Mouse (Mus musculus): ENCODE data around the gene Tppp3. TPM values are rescaled to one million over a fixed set of nuclear protein-coding genes. Genes with fewer than 3 reads are reported as not detected.
A peak's percentile ranks its signal among the peaks of the same experiment; 100 is the strongest.

The Tppp3 gene
- polyA plus RNA-seq (2014; fragmentation: Nextera tagmentation; extraction: Ambion mirVana): 41.1 and 42.3 TPM in 2 replicates

- H3K36me3 ChIP-seq (ENCODE audit: insufficient read depth): peaks cover 24% of the 10 kb centered on the region
- peak; percentile 96 for ATAC-seq (ENCODE audit: insufficient read depth)
- 0 out of 2 replicates have a peak within 1 kb of the TSS, but pooled peaks have one; percentile 0 for H3K27ac ChIP-seq (ENCODE audit: low read depth)
- TF ChIP-seq CTCF (IDR thresholded peaks at IDR 0.05; ENCODE audit: low read depth): peak; percentile 79
- WGBS: 9% methylated on average over 25 of the region's 25 CpGs
- DNase-seq: peak; percentile 98
- peak within 1 kb of the TSS; percentile 44; the same call in 1 of the 2 replicates for H3K9ac ChIP-seq
- H3K4me3 ChIP-seq (ENCODE audit: low read depth, low read length): peak within 1 kb of the TSS; percentile 35
- no peaks in the 10 kb centered on the region for H3K9me3 ChIP-seq (ENCODE audit: low read depth, low read length)
- H3K4me1 ChIP-seq (ENCODE audit: insufficient read depth): peaks cover 27% of the 10 kb centered on the region
- peak within 1 kb of the TSS; percentile 68 for H3K4me2 ChIP-seq
- 0 out of 2 replicates have a peak, but pooled peaks cover 6% of the 10 kb centered on the region for H3K27me3 ChIP-seq (ENCODE audit: insufficient read depth, low read length)
Measured at GRCm38 (mm10) chr8:105471314-105472015, at the start of gene Tppp3. TSS of gene Tppp3 (minus strand) at chr8:105471526.

- Histone ChIP-seq H3K27ac (ENCODE audit: low read depth) (no peak overlapping the region; the same call in 1 of the 2 replicates), H3K36me3 (ENCODE audit: insufficient read depth) (peaks cover 25% of the 10 kb centered on the region; the same call in 1 of the 2 replicates), H3K4me3 (ENCODE audit: low read depth, low read length) (no peak overlapping the region), H3K9ac (no peak overlapping the region), H3K27me3 (ENCODE audit: insufficient read depth, low read length) (no peaks in the 10 kb centered on the region; the same call in 1 of the 2 replicates), H3K4me2 (peak overlapping the region; percentile 99; the same call in 1 of the 2 replicates), H3K9me3 (ENCODE audit: low read depth, low read length) (no peaks in the 10 kb centered on the region), H3K4me1 (ENCODE audit: insufficient read depth) (peaks cover 24% of the 10 kb centered on the region)
- 10% methylated on average over 3 of the region's 3 CpGs for WGBS
- DNase-seq: peak; percentile 21
- no peak for TF ChIP-seq CTCF (IDR thresholded peaks at IDR 0.05; ENCODE audit: low read depth)
- ATAC-seq (ENCODE audit: insufficient read depth): no peak
Measured at GRCm38 (mm10) chr8:105521061-105521460, 49.7 kb upstream of the Tppp3 start.

- Histone ChIP-seq H3K4me2 (peak overlapping the region; percentile 99), H3K36me3 (ENCODE audit: insufficient read depth) (peaks cover 25% of the 10 kb centered on the region; the same call in 1 of the 2 replicates), H3K9ac (no peak overlapping the region; the same call in 1 of the 2 replicates), H3K9me3 (ENCODE audit: low read depth, low read length) (no peaks in the 10 kb centered on the region), H3K27ac (ENCODE audit: low read depth) (no peak overlapping the region; the same call in 1 of the 2 replicates), H3K4me1 (ENCODE audit: insufficient read depth) (peaks cover 24% of the 10 kb centered on the region), H3K27me3 (ENCODE audit: insufficient read depth, low read length) (no peaks in the 10 kb centered on the region; the same call in 1 of the 2 replicates), H3K4me3 (ENCODE audit: low read depth, low read length) (no peak overlapping the region)
- no peak for TF ChIP-seq CTCF (IDR thresholded peaks at IDR 0.05; ENCODE audit: low read depth)
- 19% methylated on average over 5 of the region's 5 CpGs for WGBS
- ATAC-seq (ENCODE audit: insufficient read depth) (no peak), DNase-seq (peak; percentile 5)
Measured at GRCm38 (mm10) chr8:105520521-105520920, 49.2 kb upstream of the Tppp3 start.

- H3K4me1 ChIP-seq (ENCODE audit: insufficient read depth): peaks cover 24% of the 10 kb centered on the region
Measured at GRCm38 (mm10) chr8:105519591-105519990, 48.3 kb upstream of the Tppp3 start.

GRCm38 (mm10) chr8:105518436-105519313 lies 47.3 kb upstream of the Tppp3 start, which contains the start of gene Hsd11b2:
TSS of gene Hsd11b2 (plus strand) at chr8:105518755.
- WGBS: under 1% methylated on average over 68 of the region's 68 CpGs
- Histone ChIP-seq H3K27me3 (ENCODE audit: insufficient read depth, low read length) (no peaks in the 10 kb centered on the region; the same call in 1 of the 2 replicates), H3K4me1 (ENCODE audit: insufficient read depth) (peaks cover 24% of the 10 kb centered on the region), H3K4me3 (ENCODE audit: low read depth, low read length) (peak within 1 kb of the TSS; percentile 59), H3K4me2 (peak within 1 kb of the TSS; percentile 99), H3K36me3 (ENCODE audit: insufficient read depth) (peaks cover 11% of the 10 kb centered on the region; the same call in 1 of the 2 replicates), H3K27ac (ENCODE audit: low read depth) (peak within 1 kb of the TSS; percentile 65; the same call in 1 of the 2 replicates), H3K9me3 (ENCODE audit: low read depth, low read length) (no peaks in the 10 kb centered on the region), H3K9ac (peak within 1 kb of the TSS; percentile 64)
- DNase-seq (peak; percentile 65), ATAC-seq (ENCODE audit: insufficient read depth) (peak; percentile 55)
- TF ChIP-seq CTCF (IDR thresholded peaks at IDR 0.05; ENCODE audit: low read depth): no peak

More at GRCm38 (mm10) chr8:105519591-105519990, 48.3 kb upstream of the Tppp3 start:
- no peaks in the 10 kb centered on the region for H3K9me3 ChIP-seq (ENCODE audit: low read depth, low read length)
- peaks cover 15% of the 10 kb centered on the region; the same call in 1 of the 2 replicates for H3K36me3 ChIP-seq (ENCODE audit: insufficient read depth)
- no peaks in the 10 kb centered on the region; the same call in 1 of the 2 replicates for H3K27me3 ChIP-seq (ENCODE audit: insufficient read depth, low read length)
- 2% methylated on average over 2 of the region's 2 CpGs for WGBS
- DNase-seq: peak; percentile 59
- H3K4me2 ChIP-seq: peak overlapping the region; percentile 99
- TF ChIP-seq CTCF (IDR thresholded peaks at IDR 0.05; ENCODE audit: low read depth): no peak
- H3K27ac ChIP-seq (ENCODE audit: low read depth): no peak overlapping the region
- H3K9ac ChIP-seq: peak overlapping the region; percentile 64; the same call in 1 of the 2 replicates
- H3K4me3 ChIP-seq (ENCODE audit: low read depth, low read length): peak overlapping the region; percentile 59
- no peak for ATAC-seq (ENCODE audit: insufficient read depth)

GRCm38 (mm10) chr8:105517346-105517745 lies 46.0 kb upstream of the Tppp3 start:
- ATAC-seq (ENCODE audit: insufficient read depth): no peak
- H3K9ac ChIP-seq: no peak overlapping the region
- 19% methylated on average over 8 of the region's 8 CpGs for WGBS
- no peaks in the 10 kb centered on the region; the same call in 1 of the 2 replicates for H3K27me3 ChIP-seq (ENCODE audit: insufficient read depth, low read length)
- H3K9me3 ChIP-seq (ENCODE audit: low read depth, low read length): no peaks in the 10 kb centered on the region
- peak overlapping the region; percentile 99; the same call in 1 of the 2 replicates for H3K4me2 ChIP-seq
- no peak for TF ChIP-seq CTCF (IDR thresholded peaks at IDR 0.05; ENCODE audit: low read depth)
- peaks cover 24% of the 10 kb centered on the region for H3K4me1 ChIP-seq (ENCODE audit: insufficient read depth)
- peak; percentile 60 for DNase-seq
- H3K27ac ChIP-seq (ENCODE audit: low read depth): no peak overlapping the region
- peaks cover 3% of the 10 kb centered on the region; the same call in 1 of the 2 replicates for H3K36me3 ChIP-seq (ENCODE audit: insufficient read depth)
- H3K4me3 ChIP-seq (ENCODE audit: low read depth, low read length): no peak overlapping the region

Measured in lung, embryonic 14.5 days (tissue).